Mouse (Mus musculus) G1E (cell line): ENCODE data around the gene Zcchc4.

Experiments used
- CTCF ChIP-seq: IDR thresholded peaks from 2 replicates; pipeline ENCODE4 v1.5.1; 2012; ENCODE audit warnings: low read depth, low read length, inconsistent platforms, mixed read lengths
- GATA1 ChIP-seq: IDR thresholded peaks from 2 replicates; pipeline ENCODE4 v1.6.1; 2012; ENCODE audit warnings: borderline replicate concordance, low read length, inconsistent platforms, mixed read lengths
- GATA2 ChIP-seq: IDR thresholded peaks from 2 replicates; pipeline ENCODE4 v1.6.1; 2012; ENCODE audit warnings: low read depth, low read length, inconsistent platforms, borderline replicate concordance
- POLR2AphosphoS5 ChIP-seq: IDR thresholded peaks from 2 replicates; pipeline ENCODE4 v1.6.1; 2012; ENCODE audit warnings: low read depth, low read length, inconsistent platforms; ENCODE audit not compliant: insufficient replicate concordance
- TAL1 ChIP-seq: conservative IDR thresholded peaks from 2 replicates; pipeline ENCODE4 v1.6.1; 2012; ENCODE audit warnings: low read depth, low read length, inconsistent platforms, mixed read lengths

DNA sequence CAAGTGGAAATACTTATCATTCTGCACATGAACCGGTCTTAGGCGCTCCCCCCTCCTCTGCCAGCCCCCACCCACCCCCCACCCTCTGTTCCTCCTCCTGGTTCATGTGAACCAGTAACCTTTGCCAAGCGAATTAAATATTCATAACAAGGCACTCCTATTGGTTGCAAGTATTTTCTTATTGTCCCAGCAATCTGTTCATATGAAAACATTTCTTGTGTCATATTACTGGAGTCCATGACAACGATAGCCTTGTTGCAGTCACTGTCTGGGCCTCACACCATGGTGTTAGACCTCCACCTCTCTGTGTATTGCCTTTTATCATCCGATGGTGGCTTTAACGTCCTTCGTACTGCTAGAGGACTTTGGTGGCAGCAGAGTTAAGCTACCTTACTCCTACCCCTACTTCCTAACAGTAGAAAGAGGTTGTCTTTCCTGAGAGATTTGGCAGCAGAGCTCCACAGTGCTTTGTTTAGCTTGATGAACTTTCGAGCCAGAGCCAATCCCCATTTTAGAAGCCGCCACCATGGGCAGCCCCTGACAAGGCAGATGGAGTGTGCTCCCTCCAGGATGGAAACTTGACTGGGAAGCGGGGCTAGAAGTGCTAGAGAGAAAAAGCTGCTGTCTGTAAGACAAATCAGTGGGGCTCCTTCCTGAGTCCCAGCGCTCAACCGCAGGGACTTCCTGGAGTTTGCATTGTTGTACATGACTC lies 24.2 kb downstream of the Zcchc4 start:
- no peak for TF ChIP-seq CTCF
- no peak for TF ChIP-seq TAL1
- TF ChIP-seq GATA1, result no peak
- no peak for TF ChIP-seq GATA2
- no peak for TF ChIP-seq POLR2AphosphoS5
